Mouse (Mus musculus) hindbrain, embryonic 16.5 days (tissue): Measurements from ENCODE around the gene Ankrd11. TPM values are rescaled to one million over a fixed set of nuclear protein-coding genes. Genes with fewer than 3 reads are reported as not detected.
"Not testable (repeated sequence)": the region's sequence is repeated elsewhere in the genome, so short reads cannot be mapped to it uniquely, and the experiment has no call there.

Source experiments
- ATAC-seq: fragments of 200-750 bp; cut with Nextera tagmentation; 2 replicates; pipeline ENCODE4 v1.8.0; 2017; ENCODE audit warnings: moderate TSS enrichment, moderate library complexity
- H3K27ac ChIP-seq: fragments of 300-500 bp; sonication (generic); 2 replicates; pipeline ENCODE4 v1.5.1; 2014; ENCODE audit warnings: low read depth, mild to moderate bottlenecking, control low read depth, low read length, moderate library complexity
- H3K27me3 ChIP-seq: fragments of 300-500 bp; sonication (generic); replicated peaks from 2 replicates; pipeline ENCODE4 v1.6.1; 2014; ENCODE audit warnings: low read length; ENCODE audit not compliant: control insufficient read depth, insufficient read depth
- H3K36me3 ChIP-seq: fragments of 300-500 bp; sonication (generic); 2 replicates; pipeline ENCODE4 v1.6.1; 2014; ENCODE audit warnings: mild to moderate bottlenecking, low read length, moderate library complexity, mixed read lengths; ENCODE audit not compliant: control insufficient read depth, insufficient read depth
- H3K4me1 ChIP-seq: fragments of 300-500 bp; sonication (generic); 2 replicates; pipeline ENCODE4 v1.6.1; 2014; ENCODE audit warnings: low read depth, low read length; ENCODE audit not compliant: control insufficient read depth, insufficient read depth
- H3K4me2 ChIP-seq: fragments of 300-500 bp; sonication (generic); 2 replicates; pipeline ENCODE4 v1.6.1; 2014; ENCODE audit warnings: mild to moderate bottlenecking, low read length, control low read depth, moderate library complexity
- H3K4me3 ChIP-seq: fragments of 300-500 bp; sonication (generic); 2 replicates; pipeline ENCODE4 v1.5.1; 2014; ENCODE audit warnings: mild to moderate bottlenecking, low read length, control low read depth, moderate library complexity
- H3K9ac ChIP-seq: fragments of 300-500 bp; sonication (generic); 2 replicates; pipeline ENCODE4 v1.6.1; 2014; ENCODE audit warnings: low read depth, mild to moderate bottlenecking, control low read depth, low read length, moderate library complexity
- H3K9me3 ChIP-seq: fragments of 300-500 bp; sonication (generic); 2 replicates; pipeline ENCODE4 v1.6.1; 2014; ENCODE audit warnings: mild to moderate bottlenecking, low read length, moderate library complexity; ENCODE audit not compliant: control insufficient read depth
- WGBS: fragments of 180-500 bp; shearing (Covaris S2); extraction: QIAGEN DNeasy Blood & Tissue Kit; methylation state at CpG from one replicate; pipeline ENCODE4 v1.1.7; 2014; 5-methylcytosine and 5-hydroxymethylcytosine counted together
- polyA plus RNA-seq: library from polyadenylated mRNA; unstranded; fragments of >200 nt; fragmentation: Nextera tagmentation; extraction: Ambion mirVana; gene quantifications from 2 replicates; pipeline ENCODE4 v1.2.1, GENCODE M21; 2015

The Ankrd11 gene
- polyA plus RNA-seq, 1 experiment from 2014 or later, result 22.9 TPM

GRCm38 (mm10) chr8:123033431-123033830, 8.6 kb downstream of the Ankrd11 start:
- Histone ChIP-seq H3K4me2 (no peak overlapping the region), H3K27me3 (no peaks in the 10 kb centered on the region), H3K4me1 (peaks cover under 1% of the 10 kb centered on the region), H3K27ac (no peak overlapping the region), H3K9me3 (no peaks in the 10 kb centered on the region), H3K4me3 (no peak overlapping the region), H3K36me3 (no peaks in the 10 kb centered on the region), H3K9ac (no peak overlapping the region)
- no peak for ATAC-seq

- Histone ChIP-seq H3K27me3 (no peaks in the 10 kb centered on the region), H3K4me2 (no peak overlapping the region), H3K4me3 (no peak overlapping the region), H3K9me3 (no peaks in the 10 kb centered on the region), H3K36me3 (no peaks in the 10 kb centered on the region), H3K27ac (no peak overlapping the region), H3K4me1 (no peaks in the 10 kb centered on the region; the same call in 1 of the 2 replicates), H3K9ac (no peak overlapping the region)
- ATAC-seq, result no peak
Measured at GRCm38 (mm10) chr8:123032730-123033129, 9.3 kb downstream of the Ankrd11 start.

- Histone ChIP-seq H3K4me2 (no peak overlapping the region), H3K27me3 (no peaks in the 10 kb centered on the region), H3K27ac (no peak overlapping the region), H3K9ac (no peak overlapping the region), H3K4me3 (no peak overlapping the region), H3K4me1 (no peaks in the 10 kb centered on the region; the same call in 1 of the 2 replicates), H3K36me3 (no peaks in the 10 kb centered on the region), H3K9me3 (no peaks in the 10 kb centered on the region)
- 85% methylated on average over 7 of the region's 7 CpGs for WGBS
- no peak for ATAC-seq
Measured at GRCm38 (mm10) chr8:123031321-123031978, 10.6 kb downstream of the Ankrd11 start.

- H3K36me3 ChIP-seq, H3K9ac ChIP-seq, H3K4me3 ChIP-seq, H3K4me1 ChIP-seq, H3K27ac ChIP-seq, H3K9me3 ChIP-seq, ATAC-seq, H3K4me2 ChIP-seq, H3K27me3 ChIP-seq: not testable (repeated sequence)
- 70% methylated on average over 4 of the region's 5 CpGs for WGBS
Measured at GRCm38 (mm10) chr8:123030091-123030490, 12.0 kb downstream of the Ankrd11 start.

- Histone ChIP-seq H3K27me3 (no peaks in the 10 kb centered on the region), H3K4me2 (no peak overlapping the region), H3K36me3 (no peaks in the 10 kb centered on the region), H3K4me1 (no peaks in the 10 kb centered on the region), H3K9me3 (no peaks in the 10 kb centered on the region), H3K27ac (no peak overlapping the region), H3K4me3 (no peak overlapping the region), H3K9ac (no peak overlapping the region)
- no peak for ATAC-seq
- 91% methylated on average over 8 of the region's 8 CpGs for WGBS
Measured at GRCm38 (mm10) chr8:123027786-123028185, 14.3 kb downstream of the Ankrd11 start.

- Histone ChIP-seq H3K27me3 (no peaks in the 10 kb centered on the region), H3K4me2 (no peak overlapping the region), H3K4me3 (no peak overlapping the region), H3K4me1 (no peaks in the 10 kb centered on the region; the same call in 1 of the 2 replicates), H3K27ac (no peak overlapping the region), H3K9me3 (no peaks in the 10 kb centered on the region), H3K36me3 (no peaks in the 10 kb centered on the region), H3K9ac (no peak overlapping the region)
- ATAC-seq, result no peak
- 82% methylated on average over 3 of the region's 3 CpGs for WGBS
Measured at GRCm38 (mm10) chr8:123025951-123026351, 16.1 kb downstream of the Ankrd11 start.

- Histone ChIP-seq H3K4me3 (no peak overlapping the region), H3K27ac (no peak overlapping the region), H3K27me3 (no peaks in the 10 kb centered on the region), H3K36me3 (no peaks in the 10 kb centered on the region), H3K4me1 (peaks cover 3% of the 10 kb centered on the region; the same call in 1 of the 2 replicates), H3K9ac (no peak overlapping the region), H3K4me2 (no peak overlapping the region), H3K9me3 (no peaks in the 10 kb centered on the region)
- no peak for ATAC-seq
- WGBS, result 98% methylated on average over 2 of the region's 2 CpGs
Measured at GRCm38 (mm10) chr8:123024226-123024625, 17.9 kb downstream of the Ankrd11 start.

- H3K4me2 ChIP-seq, result no peak overlapping the region
- no peaks in the 10 kb centered on the region for H3K9me3 ChIP-seq
- WGBS, result 84% methylated on average over 3 of the region's 3 CpGs
- no peak overlapping the region for H3K4me3 ChIP-seq
- peaks cover 13% of the 10 kb centered on the region for H3K4me1 ChIP-seq
- no peaks in the 10 kb centered on the region for H3K36me3 ChIP-seq
- H3K9ac ChIP-seq, result no peak overlapping the region
- H3K27me3 ChIP-seq, result no peaks in the 10 kb centered on the region
- no peak for ATAC-seq
- H3K27ac ChIP-seq, result no peak overlapping the region
Measured at GRCm38 (mm10) chr8:123022727-123023126, 19.4 kb downstream of the Ankrd11 start.

GRCm38 (mm10) chr8:123021259-123021658, 20.8 kb downstream of the Ankrd11 start:
- Histone ChIP-seq H3K27ac (no peak overlapping the region), H3K9ac (no peak overlapping the region), H3K36me3 (no peaks in the 10 kb centered on the region), H3K27me3 (no peaks in the 10 kb centered on the region), H3K4me2 (no peak overlapping the region), H3K9me3 (no peaks in the 10 kb centered on the region), H3K4me3 (no peak overlapping the region), H3K4me1 (peaks cover 13% of the 10 kb centered on the region)
- no peak for ATAC-seq
- WGBS, result 84% methylated on average over 1 of the region's 1 CpGs
